Mouse (Mus musculus) urinary bladder, postnatal 10 days (tissue): ENCODE data around the gene Abtb2.

Source experiments
- DNase-seq: peaks from one replicate; pipeline ENCODE4 v3.0.0; 2022; ENCODE audit warnings: low spot score

Gene Abtb2

DNA sequence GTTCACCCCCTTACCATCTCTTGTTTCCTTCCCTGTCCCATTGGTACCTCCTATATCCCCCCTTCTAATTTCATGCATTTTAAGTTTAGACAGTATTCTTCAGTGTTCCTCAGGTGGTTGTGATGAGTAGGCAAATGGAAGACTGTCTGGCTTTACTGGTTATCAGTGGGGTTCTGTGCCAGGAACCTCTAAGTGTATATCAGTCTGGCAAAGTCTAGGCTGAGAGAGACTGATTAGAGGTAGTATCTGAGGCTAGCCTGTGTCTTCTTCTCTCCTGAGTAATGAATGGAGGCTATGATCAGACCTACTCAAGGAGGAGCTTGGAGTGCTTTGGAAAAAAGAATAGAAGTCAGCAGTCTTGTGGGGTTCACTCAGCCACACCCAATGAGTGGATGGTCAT, 18.0 kb downstream of the Abtb2 start:
- DNase-seq, result no peak

DNA sequence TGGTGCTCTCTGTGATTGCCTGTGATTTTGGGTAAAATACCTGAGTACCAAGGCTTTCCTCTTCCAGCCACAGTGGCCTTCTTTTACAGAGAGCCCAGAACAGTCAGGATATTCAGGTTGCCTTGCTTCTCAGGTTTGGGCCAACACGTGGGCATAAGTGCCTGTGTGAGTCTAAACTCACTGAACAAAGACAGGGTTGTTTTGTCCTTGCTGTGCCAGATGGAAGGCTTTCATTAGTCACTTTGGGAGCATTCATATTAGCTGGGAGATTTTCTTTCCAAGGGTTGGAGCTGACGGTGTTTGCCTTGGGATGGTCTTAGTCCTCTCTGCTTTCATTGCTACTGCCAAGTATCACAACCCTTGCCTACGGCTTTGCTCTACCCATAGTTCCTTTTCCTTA, 20.3 kb downstream of the Abtb2 start:
- DNase-seq, result no peak

DNA sequence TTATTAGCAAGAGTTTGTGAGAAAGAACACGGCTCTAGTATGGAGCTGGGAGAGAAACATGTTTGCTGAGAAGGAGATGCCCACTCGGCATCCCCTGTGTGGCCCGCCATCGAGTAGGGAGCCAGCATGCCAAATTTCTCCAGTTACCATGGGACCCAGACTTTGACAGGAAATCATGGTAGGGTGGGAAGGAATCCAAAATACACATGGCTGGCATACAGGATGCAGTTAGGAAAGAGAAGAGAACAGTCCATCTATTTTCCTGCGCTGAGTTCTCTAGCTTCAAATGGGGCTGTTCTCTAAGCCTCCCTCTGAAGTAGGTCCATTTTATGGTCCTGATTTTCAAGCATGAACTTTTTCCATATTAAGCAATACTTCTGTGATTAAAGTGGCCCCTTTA, 22.7 kb downstream of the Abtb2 start:
- DNase-seq, result no peak

DNA sequence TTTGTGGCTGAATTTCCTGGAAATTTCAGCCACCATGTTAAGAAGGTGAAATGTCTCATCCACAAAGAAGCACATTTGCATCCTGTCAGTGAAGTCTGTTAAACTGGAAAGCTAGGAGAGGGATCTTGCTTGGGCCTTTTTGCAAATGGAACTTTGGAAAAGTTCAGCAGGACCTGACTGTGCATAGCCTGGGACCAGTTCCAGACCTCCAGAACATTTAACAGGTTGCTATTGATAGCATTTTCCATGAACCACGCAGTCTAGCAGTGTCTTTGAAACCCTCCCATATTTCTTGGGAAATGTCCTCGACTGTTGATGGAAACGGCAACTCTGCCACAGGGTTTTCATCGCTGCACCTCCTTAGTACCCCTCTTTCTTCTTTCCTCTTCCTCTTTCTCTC, 23.3 kb downstream of the Abtb2 start:
- no peak for DNase-seq

DNA sequence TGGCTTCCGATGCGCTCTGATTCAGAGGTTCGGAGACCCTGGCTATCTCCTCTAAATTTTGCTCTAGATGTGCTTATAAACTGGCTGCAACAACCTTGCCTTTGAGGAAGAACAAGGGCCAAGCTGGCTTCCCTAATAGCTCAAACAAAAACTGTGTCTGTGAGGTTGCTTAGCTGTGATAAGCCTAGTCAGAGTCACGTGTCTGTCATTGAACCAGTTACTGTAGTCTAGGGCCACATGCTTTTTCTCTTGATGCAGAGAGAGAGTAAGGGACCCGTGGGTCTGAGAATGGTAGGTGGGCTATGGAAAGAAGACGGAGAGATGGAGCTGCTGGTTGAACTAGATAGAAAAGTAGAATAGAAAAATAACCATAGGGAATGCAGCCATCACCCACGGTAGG, 24.5 kb downstream of the Abtb2 start:
- no peak for DNase-seq

DNA sequence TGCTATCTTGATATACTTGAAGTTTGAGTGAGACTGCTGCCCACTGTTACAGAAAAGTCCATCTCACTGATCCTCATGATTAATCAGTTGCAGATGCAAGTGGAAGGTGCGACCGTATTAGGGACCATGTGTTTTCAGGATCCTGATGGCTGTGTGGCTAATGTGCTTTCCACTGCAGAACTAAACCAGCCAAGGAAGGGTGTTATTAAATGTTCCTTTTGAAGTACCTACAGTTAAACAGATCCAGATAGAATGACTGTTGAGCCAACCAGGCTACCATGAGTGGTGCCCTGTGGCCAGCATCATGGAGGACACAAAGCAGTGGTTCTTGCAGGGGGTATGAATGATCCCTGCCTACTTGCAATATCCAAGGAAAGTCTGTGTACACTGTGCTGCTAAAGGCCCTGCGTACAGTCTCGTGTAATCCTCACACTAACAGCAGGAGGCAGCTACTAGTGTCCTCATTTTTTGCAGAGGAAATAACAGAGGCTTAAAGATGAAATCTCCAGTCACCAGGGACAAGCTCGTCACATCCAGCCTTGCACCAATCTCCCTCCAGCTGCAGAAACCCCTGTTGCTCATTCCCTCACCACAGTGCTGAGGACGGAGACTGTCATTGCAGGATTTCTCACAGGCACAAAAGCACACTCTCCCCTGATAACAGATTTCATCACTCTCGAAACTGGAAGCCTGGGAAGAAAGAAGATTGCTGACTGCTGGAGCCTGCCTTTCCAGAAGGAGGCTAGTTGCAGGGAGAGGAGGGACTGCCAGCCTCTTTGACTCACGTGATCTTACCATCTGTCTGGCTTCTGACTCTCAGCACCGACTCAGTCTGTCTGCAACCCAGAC, 25.9 kb downstream of the Abtb2 start:
- DNase-seq, result no peak

DNA sequence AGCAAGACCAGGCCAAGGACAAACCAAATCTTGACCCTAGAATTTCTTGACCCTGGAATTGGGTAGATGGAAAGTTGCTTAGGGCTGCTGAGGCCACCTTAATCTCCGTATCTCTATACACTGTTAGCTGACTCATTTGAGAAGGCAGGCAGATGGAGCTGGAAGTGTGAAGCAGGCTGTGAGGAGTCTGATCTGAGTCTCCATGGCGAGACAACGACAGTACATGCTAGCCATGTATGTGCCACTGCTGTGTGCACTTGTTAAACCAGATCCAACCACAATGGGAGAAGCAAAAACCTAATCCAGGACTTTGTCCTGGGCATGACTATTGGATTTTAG, 26.4 kb downstream of the Abtb2 start:
- no peak for DNase-seq

DNA sequence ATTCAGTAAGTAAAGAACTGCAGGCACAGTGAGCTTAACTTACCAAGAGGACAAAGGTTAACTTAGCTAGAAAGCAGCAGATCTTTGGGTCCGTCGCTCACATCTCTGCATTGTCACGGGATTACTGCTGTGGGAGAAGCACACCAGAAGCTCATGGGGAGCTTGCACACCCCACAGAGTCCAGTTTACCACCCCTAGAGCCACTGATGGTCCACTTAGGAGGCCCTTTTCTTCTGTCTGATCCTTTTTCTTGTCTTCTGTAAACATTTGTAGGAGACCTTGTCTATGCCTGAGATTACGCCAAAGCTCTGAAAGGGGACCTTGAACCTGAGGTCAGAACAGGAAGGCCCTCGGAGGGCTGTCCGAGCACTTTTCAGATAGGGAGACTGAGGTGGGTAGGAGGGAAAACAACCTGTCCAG, 28.5 kb downstream of the Abtb2 start:
- DNase-seq, result no peak

DNA sequence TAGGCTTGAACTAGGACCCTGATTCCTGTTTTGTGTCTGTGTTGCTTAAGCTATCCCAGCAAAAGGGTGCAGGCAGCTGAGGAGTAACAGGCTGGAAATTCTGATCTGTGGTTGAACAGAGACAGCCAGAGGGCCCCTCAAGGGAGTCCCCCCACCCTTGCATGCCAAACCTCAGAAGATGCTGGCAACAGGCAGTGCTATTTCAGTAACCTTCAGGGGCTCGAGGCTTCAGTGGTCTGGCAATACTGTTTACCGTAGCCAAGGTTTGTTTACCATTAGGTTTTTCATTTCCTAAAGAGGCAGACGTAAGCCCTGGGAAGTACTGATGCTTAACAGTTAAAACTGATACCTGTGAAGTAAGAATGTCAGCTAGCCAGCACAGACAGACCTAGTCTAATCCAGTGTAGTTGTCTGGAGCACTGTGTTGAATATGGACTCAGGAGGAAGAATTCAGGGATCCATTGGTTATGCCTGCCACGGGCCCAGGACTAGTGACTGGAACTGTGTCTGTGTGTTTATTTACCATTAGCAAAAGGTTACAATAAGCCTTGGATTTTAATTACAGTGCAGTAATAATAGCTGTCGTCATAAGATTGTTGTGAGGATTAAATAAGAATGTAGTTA, 29.0 kb downstream of the Abtb2 start:
- DNase-seq, result no peak

DNA sequence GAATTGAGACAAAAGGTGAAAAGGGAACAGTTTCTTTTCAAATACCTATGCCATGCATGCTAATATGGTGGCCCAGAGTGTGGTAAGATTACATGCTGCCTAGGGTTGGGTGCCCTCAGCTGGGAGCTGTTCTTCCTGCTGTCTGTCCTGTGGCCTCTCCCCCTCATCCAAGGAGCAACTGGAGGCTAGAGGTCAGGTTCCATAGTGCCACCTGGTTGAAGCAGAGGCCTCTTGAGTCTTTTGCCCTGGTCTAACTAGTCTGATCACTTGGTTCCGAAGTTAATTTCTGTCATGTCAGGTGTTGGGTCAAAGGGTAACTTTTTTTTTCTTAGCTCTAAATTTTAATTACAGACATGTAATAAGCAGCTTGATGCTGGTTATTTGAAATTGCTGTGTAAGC, 33.2 kb downstream of the Abtb2 start:
- DNase-seq, result no peak

DNA sequence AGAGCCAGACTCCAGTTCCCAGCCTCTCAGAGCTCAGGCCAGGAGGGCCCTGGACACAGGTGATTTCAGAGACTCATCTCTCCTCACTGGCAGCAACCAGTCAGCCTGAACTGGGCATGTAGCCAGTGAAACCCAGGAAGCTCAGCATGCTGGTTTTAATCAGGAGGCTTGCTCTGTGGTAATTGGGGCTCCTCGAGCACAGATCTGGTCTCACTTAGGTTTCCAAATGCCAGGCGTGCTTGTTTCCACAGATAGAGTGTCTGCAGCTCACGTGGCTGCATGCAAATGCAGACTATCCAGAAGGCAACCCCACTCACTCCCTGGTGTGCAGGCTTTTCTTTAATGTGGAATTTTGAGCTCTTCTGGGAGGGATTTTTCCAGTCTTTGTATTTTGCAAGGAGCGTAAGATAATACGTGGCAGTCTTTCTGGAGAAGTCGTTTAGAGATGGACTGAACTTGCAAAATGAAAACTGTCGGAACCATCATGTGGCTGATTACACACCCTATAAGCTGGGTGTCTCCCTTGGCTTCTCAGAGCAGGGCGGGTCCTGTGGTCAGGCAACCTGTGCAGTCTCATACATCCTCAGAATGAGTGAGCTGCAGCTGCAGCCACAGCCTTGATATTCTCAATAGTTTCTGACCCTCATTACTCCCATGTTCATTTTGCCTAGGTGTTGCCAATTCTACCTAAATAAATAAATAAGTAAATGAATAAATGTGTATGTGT, 34.2 kb downstream of the Abtb2 start:
- no peak for DNase-seq

DNA sequence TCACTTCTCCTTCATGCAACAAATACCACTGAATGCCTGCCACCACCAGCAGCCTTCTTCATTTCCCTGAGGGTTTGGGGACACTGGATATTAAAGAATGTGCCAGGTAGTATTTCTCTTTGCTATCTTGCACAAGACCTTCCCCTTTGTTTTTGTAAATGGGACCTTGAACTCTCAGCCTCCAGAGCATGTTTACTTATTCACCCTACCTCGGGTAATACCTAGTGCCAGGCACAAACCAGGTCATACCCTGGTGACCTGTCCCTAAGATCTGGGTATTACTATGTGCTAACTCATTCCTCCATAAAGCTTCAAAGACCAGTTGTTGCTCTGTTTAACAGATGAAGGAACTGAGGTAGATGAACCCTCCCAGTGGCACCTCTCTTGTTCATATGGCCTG, 35.0 kb downstream of the Abtb2 start:
- DNase-seq, result no peak

DNA sequence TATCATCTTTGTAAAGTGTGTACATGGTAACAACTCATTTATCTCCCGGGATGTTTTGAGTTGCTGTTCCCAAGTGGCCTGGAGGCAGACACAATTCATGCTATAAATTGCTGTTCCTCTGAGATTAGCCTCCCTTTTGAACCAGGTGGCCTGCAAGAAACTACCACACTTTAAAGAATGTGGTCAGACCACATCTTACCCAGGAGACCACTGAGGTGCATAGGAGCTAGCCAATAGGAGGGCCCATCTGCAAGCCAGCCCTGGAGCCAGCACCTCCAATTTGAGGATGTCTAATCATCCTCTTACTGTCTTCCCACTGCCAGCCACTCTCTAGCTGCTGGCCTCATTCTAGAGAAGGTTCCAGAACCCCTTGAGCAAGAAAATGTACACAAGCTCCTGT, 35.4 kb downstream of the Abtb2 start:
- DNase-seq, result no peak

DNA sequence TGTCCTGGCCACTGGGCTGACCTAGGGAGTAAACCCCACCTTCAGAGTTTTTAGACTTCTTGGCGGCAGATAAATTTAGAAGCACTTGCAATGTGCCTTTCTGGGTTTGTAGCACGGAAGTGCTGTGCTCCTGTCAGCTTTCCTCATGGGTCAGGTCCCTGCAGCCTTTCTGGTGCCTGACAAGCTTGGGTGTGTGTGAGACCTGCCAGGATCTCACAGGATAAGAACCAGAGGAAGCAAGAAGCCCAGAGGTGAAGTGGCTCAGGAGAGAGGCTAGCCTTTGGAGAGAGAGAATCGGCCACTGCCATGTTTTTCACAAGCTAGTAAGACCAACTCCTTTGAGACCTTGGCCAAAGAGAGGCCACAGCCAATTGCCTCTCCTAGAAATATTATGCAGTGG, 37.1 kb downstream of the Abtb2 start:
- DNase-seq, result no peak

DNA sequence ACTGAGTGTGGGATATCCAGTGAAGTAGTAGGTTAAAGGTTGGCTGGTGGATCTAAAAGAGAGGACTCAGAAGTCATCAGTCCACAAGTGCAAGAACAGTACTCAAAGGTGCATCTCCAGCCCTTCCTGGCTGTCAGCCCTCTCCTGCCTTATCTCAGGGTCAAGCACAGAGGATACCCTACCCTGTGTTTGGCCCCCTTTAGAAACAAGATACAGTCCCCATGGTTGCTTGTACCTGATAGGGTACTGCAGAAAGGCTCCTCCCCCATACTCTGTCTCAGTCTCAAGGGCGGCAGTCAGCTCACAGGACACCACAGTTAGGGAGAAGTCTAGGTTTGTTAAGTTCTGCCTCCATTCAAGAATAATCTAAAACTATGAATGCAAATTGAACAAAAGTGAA, 37.8 kb downstream of the Abtb2 start:
- DNase-seq, result no peak

DNA sequence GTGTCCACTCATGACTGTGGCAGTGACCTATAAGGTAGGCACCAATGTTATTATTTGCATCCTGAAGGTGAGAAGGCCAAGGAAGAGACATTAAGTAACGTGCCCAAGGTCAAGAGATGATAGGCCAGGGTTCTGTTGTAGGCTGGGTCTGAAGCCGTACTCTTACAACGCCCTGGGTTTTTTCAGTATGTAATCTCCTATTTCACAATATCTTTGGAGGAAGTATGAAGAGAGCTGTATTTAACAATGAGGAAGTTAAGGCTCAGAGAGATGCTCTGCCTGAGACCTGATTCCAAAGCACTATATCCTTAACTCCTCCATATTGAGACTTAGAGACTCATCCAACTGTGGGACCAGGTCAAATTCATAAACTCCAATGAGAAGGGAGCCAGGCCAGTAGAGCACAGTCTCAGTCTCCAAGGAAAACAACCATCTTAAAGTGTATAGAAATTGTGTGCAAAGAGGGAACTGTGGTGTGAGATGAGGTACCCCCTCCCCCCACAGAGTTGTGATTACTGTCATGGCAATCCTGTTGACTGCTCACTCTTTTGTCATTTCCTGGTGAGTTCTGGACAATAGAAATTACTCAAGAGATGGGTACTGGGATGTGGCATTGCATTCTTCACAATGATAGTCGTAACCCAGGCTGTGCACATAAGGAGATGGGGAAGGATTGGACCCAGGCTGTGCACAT, 39.8 kb downstream of the Abtb2 start:
- DNase-seq, result no peak

DNA sequence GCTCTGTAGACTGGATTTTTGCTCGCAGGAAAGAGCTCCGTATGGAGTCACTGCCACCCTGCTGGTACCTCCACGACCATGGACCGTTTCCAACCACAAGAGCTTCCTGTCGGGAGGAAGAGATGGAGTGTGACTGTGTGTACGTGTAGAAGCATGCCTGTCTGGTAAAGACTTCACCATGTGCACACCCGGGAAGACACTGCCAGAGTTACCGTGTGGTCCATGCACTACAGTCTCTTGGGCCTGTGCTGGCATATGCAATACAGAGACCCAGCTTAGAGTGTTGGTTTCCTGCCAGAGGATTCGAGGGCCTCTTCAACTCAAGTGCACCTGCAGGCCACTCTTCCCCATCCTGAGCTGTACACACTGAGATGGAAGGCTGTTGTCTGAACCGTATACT, 41.8 kb downstream of the Abtb2 start:
- no peak for DNase-seq

DNA sequence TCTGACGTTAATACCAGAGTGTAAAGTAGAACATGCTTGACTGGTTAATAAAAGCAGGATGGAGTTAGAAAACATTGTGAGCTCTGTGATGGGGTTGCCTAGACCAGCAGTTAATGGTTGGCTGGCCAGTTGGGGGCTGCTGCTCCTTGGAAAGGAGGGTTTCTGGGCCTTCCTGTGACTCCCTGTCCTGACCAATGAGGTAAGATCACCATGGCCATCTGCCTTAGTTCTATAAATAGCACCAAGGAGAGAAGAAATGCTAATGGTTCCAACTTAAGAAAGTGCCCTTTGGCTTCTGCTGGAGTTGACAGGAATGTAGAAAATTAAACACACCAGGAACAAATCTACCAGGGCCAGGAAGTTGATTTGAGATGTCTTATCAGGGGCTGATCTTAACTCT, 42.8 kb downstream of the Abtb2 start:
- DNase-seq, result no peak

DNA sequence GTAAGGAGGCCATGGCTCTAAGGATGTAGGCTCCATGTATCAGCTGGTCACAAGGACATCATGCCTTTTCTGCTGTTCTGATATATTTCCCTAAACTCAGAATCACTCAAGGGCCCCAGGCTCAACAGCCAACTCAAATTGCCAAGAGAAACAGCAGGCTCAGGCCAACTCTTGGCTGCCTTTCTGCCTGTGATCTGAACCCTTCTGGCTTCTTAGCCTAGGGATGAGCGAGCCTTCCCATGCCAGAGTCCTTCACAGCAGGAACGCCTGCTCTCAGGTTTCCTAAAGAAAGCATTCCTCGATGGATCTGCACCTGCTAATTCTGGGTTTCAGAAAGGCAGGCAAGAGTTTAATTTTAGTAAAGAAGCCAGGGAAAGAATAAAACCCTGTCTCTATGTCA, 43.4 kb downstream of the Abtb2 start:
- no peak for DNase-seq

DNA sequence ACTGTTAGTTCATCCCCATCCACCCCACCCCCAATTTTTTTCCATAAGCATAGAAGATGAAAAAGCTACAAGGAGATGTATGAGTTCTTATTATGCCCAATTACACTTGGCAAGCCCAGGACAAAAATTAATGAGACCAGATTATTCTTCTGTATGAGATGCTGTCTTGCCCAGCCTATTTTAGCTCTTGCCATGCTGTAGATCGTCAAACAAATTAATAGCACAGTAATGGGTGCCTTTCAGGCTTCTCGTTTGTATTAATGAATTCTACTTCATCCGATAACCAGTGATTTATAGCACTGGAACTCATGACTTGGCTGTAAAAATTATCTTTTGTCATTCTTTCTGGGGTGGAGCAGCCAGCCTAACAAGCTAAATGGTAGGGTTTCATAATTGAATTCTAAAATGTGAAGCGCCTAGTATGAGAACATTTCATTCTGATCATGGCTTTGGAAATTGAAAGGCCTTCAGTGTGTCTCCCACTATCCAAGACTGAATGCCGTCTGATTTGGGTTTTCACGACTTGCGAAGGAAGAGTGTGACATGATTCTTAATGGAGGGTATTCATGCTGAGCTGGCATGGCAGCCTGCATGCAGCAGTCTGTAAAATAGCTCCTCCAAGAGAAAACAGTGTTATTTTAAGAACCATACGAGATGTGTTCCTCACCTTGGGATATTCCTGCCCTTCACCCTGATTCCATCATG, 44.9 kb downstream of the Abtb2 start:
- no peak for DNase-seq

DNA sequence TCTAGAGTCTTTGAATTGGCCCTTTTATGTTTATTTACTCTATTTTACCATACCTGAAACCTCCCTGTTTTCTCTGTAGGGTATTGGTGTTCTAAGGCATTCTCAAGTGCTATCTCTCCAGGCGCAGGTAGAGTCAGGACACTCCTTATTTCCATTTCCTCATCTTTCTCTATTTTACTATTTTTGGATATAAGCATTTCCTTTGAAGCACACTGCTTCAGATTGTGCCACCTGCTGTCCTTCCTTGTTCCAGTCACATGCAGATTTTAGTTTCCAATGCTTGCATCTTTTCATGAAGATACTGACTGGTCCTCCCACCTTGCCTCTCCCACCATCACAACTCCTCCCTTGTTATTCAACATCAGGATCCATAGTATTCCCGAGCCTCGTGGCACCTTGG, 47.8 kb downstream of the Abtb2 start:
- no peak for DNase-seq

DNA sequence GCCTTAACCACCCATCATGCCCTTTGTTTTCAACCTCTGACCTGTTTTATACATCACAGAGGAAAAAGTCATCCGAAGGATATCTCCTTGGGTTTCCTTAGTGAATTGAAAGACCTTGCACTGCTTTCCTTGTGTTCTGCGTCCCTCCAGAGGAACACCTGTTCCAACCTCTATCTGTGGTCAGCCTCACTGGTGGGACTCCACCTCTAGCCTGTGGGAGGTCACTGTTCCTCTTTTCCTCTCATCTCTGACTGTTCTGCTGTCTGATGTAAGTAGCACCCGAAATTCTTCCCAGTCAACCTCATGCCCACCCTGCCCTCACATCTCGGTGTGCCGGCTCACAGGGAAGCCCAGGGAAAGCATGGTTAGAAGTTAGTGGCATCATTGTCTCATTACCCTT, 48.9 kb downstream of the Abtb2 start:
- DNase-seq, result no peak
